Mouse (Mus musculus) spleen, embryonic (tissue): Measurements from ENCODE around the gene Plscr2.

Experiments used
- CTCF ChIA-PET: fragments of 350-600 bp; sonication (Branson Sonifier 250); formaldehyde crosslinking; loops from one replicate; lab custom pipeline; 2022; lab: Charles Lee

Plscr2 gene

DNA sequence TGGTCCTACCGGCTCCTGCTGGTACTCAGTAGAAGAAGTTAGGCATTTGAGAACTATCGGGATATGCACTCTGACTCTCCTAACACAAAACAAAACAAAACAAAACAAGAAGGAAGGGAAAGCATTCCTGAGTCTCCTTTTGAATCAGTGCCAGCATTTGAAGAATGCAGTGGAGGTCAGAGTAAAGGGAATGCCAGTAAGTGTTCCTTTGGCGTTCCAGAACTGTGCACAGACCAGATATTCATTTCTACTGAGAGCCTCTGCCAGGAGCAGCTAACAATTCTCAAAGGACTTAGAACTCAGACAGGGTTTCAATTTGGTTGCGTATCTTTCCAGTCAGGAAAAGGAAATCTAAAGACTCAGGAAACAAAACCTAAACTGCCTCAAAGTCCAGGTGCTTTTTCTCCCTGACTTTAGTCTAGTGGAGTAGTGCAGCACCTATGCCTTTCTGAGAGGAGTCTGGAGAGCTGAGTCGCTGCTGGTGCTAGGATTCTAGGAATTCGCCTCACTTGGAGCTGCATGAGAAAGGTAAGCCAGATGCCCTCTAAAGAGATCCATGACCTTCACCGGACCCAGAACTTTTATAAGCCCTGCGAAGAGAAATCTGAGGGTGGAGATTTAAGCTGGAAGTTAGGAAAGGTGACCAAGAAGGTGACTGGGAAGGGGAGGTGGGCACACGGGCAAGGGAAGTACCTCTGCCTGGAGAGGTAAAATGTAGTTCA is at the start of gene Plscr2:
Gene Plscr2 (plus strand): TSS at position 117 of the 722 bp plus-strand sequence.
- CTCF ChIA-PET = no interaction called here

DNA sequence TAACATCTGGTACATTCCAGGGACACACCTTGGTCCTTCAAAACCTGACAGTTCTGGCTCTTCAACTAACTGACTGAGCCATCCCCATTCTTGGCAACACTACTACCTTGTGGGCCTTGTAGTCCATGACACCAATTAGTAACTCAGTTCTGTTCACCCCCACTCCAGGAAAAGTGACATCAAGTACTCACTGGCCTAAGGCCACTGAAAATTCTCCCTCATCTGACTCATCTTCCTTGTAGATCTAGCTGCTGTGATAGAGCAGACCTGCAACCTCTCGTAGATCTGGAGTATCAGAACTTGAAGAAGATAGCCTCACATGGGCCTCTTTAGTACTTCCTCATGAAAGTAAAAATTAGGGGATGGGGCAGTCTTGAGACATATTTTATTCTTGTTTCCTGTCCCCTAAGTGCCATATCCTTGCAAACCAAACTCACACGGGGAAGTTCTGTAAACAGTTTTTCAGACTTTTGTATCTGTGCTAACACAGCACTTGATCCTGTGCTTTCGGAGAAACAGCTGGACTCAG is 49.2 kb upstream of the Plscr2 start:
- CTCF ChIA-PET = no interaction called here

DNA sequence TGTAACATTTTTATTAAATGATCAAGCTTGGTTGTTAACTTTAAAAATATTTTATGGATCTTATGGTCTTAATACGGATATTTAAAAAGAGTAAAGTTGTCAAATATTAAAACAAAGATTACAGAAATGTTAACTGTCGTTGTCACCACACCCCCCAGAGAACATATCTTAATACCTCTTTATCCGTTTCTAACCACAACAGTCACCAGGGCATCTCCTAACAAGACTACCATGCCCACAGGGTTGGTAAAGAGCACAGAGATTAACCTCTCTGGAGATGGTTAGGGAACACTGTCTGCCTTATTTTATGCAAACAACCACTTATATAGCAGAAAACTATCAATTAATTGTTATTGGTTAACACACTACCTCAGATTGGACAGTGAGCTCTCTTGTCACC is 48.6 kb upstream of the Plscr2 start:
- CTCF ChIA-PET = no interaction called here

DNA sequence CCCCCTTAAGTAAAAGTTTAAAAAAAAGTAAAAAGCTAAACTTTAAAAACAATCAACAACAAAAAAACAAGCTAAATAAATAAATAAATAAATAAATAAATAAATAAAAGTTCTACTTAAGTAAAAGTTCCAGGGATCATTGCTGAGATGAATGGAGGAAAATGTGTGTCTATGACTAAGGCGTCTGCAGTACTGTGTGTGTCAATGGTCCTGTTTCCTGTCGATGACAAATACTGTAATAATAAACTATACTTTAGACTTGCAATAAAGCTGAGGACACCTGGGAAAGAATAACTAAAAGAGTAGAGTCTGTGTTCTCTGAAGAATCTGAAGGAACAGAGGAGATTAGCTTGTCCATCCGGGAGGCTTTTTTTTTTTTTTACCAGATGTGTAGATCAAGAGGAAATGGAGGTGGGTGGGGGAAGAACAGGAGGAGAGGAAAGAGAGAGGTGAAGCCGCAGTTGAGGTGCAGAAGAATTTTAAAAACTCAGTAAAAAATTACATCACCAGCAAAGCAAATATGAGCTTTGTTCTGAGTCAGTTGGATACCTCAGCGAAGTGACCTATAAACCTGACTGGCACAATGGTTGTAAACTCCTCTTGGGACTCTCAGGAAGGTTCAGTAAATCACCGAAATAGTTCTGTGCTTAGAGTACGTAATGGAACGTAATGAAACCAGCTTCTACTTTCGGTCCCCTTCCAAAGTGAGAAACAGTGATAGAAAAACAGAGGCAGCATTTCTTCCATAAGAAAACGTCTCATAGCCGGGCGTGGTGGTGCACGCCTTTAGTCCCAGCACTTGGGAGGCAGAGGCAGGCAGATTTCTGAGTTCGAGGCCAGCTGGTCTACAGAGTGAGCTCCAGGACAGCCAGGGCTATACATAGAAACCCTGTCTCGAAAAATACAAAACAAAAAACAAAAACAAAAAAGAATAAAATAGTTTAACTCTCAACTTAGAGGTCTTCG is 46.3 kb upstream of the Plscr2 start:
- CTCF ChIA-PET = no interaction called here

DNA sequence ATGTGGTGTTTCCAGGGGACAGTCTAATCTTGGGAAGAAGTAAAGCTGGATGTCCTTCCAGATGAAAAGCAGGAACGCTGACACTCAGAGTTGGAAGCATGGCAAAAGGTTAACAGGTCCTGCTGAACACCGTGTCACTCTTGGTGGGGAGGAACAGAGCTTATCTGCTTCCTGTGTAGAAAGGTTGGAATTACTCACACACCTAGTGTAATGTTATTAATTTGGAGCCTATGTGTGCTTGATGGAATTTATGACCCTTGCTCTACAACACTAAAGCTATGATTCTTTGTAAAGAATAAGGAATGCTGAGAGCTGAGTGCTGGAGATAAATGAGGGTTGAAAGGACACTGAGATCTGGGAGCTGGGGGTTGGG is 45.6 kb upstream of the Plscr2 start:
- CTCF ChIA-PET = no interaction called here

DNA sequence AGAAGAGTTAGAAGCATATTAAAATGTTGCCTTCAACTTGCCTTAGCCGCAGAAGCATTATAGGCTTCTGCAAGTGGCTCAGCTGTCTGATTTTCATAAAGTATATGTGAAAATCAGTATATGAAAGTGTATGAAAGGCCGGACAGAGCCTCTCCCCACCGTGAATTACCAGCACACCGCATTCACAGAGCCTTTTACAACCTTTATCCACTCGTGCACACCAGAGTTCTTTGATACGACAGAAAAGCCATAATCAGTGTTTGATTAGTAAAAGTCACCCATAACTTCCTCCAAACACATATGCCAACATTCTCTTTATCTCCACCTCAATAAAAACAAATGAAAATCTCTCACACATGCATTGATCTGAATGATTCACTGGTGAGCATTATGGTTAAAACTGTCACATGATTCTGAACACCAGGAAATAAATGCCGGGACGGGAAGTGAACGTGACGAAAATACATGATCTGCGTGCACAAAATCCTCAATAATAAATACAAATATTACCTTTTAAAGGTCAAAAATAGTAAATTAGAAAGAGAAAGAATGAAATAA is 40.4 kb upstream of the Plscr2 start:
- CTCF ChIA-PET = no interaction called here

DNA sequence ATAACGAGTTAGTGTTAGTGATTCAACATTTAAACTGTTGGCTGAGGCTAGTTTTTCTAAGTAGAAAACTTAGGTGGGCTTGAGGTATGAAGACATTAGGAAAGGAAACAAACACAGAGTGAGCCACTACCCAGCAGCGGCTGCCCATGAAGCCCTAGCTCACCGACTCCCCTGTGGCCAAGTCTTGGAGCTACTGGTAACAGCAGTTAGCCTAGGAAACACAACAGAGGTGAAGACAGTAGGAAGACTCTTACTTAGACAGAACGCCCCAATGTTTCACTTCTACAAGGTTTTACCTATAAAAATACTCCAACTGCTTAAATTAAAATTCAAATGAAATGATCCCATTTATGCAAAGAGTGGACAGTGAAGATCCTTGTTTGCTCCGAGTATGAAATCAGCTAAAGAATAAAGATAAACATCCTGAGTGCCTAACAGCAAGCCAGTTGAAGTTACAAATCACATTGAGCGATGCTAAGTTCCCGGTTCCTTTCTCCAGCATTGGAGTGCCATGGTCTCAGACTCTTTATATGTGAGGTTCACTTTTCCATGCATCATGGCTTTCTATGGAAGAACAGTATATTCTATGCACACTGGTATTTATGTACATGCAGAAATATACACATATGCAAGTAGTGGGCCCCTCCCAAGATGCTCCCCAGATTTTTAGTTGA is 26.5 kb upstream of the Plscr2 start:
- CTCF ChIA-PET = no interaction called here

DNA sequence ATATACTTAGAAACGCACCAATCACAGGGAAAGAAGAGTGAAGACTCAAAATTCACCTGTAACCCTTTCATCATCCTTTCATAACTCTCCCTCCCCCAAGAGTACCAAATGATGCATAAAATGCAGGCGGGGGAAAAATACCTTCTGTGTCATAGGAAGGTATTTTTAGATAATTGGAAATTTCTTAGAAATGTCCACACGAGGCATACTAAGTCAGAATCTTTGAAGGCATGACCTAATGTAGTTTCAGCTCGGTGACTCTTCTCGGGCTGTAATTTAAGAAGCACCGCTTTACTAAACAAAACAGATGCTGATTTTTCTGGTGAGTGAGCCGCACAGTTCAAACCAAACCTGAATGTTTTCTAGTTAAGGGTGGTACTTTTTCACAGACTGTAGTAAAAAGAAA is 26.0 kb upstream of the Plscr2 start, which contains the start of gene Plscr1:
Gene Plscr1 (plus strand): TSS at position 304 of the 406 bp plus-strand sequence.
- CTCF ChIA-PET = no interaction called here

DNA sequence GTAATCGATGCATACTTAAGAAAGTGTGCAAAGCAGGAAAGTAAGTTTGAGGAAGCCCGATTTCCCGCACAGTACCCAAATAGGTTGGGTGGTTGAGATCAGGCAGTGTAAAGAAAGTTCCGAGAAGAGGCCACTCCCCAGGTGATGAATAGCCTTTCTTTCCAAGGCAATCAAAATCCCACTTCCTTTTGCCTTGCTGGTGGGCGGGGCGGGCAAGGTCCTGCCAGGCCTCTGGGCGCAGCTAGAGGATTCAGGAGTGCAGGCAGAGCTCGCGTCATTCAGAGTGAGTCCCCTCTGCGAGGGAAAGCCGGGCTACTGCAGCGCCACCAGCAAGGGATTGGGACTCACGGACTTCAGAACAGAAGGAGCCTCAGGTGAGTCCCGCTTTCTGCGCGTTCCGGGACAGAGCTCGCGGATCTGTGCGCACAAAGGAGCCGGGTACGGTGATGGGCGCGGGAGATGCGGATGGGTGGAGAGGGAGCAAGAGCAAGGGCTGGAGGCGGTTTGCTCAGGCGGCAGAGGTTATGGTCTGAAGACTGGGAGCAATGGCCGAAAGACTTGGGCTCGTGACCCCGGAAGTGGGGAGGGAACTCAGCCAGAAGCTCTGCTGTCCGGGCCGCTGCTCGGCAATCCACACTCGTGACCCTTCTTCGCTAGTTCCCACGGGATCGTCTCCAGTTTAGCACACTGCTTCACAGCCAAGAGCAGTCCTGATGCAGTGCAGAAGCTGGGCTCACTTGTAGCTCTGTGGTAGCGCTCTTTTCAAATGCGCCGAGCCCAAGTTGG is 25.2 kb upstream of the Plscr2 start:
- CTCF ChIA-PET = no interaction called here

DNA sequence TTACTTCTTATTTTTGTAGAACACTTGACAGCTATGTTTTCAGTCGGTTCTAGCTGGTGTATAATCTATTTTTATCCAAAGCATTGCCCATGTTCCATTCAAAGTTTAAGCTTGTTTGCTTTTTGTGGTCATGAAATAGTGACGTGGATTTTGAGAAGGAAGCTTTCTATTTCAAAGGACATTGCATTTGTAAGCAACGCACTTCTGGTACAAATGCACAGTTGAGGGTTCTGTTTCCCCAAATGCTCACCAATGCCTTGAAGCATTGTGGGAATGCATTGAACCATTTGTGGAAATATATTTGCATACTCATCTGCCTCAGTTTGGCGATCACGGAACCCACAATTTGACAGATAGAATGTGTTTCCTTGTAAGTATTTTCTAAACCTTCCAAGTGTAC is 22.7 kb upstream of the Plscr2 start:
- CTCF ChIA-PET = no interaction called here

DNA sequence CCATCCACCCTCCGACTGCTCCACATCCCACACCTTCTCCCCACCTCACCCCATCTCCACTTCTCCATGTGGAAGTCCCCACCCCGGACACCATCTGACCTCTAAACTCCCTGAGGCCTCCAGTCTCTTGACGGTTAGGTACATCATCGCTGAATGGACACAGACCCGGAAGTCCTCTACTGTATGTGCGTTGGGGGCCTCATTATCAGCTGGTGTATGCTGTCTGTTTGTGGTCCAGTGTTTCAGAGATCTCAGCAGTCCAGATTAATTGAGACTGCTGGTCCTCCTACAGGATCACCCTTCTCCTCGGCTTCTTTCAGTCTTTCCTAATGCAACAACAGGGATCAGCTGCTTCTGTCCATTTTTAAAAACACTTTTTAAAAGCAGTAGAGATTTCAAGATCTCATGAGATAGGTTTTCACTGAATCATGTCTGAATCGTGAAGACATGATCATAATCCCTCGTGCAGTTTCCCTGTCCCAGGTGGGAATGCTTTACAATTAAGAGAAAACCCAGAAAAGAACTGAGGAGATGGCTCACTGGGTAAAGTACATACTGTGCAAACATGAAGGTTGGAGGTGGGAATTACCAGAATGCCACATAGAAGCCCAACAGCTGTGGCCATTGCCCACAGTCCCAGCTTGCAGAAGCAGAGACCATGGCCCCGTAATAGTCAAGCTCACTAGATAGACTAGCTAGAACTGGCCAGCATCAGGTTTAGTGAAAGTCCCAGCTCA is 21.6 kb upstream of the Plscr2 start:
- CTCF ChIA-PET = no interaction called here

DNA sequence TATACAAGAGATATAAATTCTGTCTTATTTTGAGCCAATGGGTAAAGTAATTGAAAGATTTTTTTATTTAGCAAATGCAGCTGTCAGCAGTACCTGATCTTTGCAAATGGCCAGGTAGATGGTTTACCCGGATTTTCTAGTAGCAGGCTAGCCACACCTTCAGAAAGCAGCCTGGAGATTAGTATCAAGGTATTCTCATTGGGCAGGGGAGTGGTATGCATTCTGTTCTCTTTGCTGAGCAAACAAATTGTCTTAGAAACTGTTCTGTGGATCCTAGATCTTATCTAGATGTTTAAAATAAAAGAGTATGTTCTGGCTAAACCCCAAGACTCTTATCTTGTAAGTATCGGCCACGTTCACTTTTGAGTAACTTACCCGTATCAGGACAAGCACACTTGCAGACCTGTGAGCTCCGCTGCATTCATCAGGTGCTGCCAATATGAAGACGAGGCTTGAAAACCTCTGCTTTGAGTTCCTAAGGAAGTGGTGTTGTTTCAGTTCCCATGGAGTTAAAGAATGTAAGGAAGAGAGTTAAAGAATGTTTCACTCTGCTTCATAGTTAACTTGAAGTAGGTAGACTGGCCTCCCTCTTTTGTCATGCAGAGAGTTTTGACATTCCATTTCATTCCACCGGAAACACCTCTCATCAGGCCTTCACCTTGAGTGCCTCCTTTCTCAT is 14.8 kb upstream of the Plscr2 start:
- CTCF ChIA-PET = no interaction called here

DNA sequence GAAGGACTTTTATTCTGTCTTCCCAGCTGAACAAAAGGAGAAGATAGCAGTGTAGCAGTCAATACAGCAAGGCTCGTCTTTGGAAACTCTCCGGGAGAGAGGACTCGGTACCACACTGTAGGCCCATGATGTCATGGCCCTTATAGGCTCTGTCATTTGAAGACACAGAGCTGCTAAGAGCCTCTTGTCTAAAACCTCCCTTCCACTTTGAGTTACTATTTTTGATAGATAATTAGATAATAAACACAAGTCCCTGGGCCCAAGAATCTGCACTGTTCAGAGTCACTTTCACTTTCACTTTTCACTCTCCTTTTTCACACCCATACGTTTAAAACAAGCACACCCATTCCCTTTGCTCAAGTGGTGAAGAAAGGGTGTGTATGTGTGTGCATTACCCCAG is 9.7 kb upstream of the Plscr2 start:
- CTCF ChIA-PET = no interaction called here

DNA sequence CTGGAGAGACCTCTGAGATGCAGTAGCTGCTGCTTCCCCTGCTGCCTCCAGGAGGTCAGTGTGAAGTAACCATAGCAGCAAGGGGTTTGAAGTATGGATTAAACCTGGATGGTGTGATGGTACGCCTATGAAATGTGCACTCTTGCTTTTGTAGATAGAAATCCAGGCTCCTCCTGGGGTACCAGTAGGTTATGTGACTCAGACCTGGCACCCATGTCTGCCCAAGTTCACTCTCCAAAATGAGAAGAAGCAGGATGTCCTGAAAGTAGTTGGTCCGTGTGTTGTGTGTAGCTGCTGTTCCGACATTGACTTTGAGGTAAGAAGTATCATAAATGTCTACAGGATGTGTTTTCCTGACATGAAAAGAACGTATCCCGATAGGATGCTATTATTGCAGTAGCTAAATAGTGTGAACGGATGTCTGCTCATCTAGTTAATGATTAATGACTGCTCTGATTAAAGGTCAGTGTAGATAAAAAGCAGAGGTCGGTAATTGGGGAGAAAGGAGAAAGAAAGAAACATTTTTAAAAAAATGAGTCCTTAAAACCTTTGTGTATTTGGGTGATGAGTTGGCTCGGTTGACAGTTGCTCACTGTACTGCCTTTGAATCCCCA is 8.7 kb upstream of the Plscr2 start:
- CTCF ChIA-PET = no interaction called here

DNA sequence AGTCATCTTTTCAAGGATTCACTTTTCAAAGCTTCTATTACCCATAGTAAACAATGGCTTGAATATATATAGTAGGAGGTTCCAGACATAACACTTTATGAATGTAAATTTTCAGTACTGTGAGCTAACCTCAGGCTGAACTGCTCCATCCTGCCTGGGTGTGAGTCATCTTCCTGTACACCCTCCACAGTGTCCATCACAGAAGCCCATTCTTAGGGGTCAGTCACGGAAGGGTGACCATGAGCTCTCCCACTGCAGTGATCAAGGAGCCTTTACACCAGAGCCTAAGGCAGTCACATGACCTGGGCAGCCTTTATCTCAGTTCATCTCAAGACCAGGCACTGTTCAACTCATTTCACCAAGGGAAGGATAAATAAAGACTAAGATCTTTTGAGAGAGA is 7.7 kb upstream of the Plscr2 start:
- CTCF ChIA-PET = no interaction called here

DNA sequence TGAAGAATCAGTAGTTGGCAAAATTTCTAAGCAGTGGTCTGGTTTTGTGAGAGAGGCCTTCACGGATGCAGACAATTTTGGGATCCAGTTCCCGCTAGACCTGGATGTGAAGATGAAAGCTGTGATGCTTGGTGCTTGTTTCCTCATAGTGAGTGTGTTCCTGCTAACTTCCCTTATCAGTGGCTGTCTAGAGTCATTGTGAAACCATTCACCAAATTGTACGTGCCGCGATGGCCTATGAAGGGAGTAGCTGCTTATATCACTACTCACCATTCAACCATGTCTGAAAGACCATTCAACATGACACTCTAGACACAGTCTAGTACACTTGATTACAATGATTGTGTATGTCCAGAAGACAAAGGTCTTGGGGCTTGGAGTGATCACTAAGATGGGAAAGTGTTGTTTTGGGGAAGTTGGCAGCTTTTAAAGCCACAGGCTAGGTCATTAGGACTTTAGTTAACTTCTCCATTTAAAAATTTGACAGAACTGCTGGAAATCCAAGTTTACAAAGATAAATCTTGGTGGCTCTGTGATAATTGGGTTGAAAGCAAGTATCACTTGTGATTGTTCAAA is 5.5 kb upstream of the Plscr2 start:
- CTCF ChIA-PET = no interaction called here

DNA sequence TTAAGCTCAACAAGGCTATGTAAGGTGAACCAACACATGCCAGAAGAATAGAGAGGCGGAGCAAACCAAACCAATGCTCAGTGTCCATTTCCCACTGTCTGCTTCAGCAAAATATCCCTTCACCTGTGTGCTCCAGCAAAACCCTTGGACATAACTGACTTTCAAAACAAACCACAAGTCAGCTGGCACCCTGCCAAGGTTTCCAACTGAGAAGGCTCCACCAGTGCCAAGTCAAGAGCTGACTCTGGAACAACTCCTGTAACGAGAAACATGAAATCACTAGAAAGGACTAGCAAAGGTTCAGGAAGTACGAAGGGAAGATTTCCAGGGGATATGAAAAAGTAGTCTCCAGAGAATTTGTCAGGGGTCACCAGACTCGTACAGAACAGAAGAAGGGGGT is 4.5 kb upstream of the Plscr2 start:
- CTCF ChIA-PET = no interaction called here

DNA sequence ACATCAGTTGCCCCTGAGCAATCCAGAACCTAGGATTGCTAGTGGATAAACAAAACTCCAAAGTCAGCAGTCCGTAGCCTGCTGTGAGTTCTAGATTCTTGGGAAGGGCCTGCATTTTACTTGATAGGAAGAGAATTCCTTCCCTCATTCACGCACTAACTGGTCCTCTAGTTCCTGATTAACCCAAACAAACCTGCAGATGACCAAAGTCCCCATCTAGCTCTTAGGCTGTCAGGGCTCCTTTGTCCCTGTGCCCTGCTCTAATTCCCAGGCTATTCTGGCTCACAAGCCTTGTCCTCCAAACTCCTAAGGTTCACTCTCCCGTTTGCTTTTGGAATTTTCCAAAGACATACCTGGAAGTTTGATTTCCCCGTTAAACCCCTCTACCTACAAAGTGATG is 2.8 kb upstream of the Plscr2 start:
- CTCF ChIA-PET = no interaction called here

DNA sequence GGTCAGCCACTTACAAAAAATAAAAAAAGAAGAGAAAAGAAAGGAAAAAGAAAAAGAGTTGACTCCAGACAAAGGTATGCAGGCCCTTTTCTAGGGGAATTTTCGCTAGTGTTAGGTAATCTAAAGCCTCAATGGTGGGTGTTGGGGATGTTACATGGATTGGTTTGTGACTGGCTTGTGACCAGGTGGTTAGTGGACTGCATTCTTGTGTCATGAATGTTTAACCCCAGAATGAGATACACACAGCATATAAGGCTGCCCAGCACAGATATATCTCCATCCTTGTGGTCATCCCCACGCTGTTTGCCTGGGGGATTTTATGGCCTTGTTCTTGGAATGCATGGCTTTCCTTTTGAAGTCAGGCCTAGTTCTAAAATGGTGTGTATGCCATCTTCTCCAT is 2.1 kb upstream of the Plscr2 start:
- CTCF ChIA-PET = no interaction called here
